Mouse (Mus musculus) kidney, adult 11 months (tissue): ENCODE measurements at regions not wholly inside any gene's neighbourhood (a gene's known extent, or its start where the extent isn't known, plus 50 kb on each side); places are given as distances from the start of the nearest gene placed in this dataset.

Source experiments
- DNase-seq: peaks from one replicate; pipeline ENCODE4 v3.0.0; 2022

GRCm38 (mm10) chr1:71898198-71898597, 245.2 kb upstream of the Fn1 start:
- DNase-seq: no peak

DNA sequence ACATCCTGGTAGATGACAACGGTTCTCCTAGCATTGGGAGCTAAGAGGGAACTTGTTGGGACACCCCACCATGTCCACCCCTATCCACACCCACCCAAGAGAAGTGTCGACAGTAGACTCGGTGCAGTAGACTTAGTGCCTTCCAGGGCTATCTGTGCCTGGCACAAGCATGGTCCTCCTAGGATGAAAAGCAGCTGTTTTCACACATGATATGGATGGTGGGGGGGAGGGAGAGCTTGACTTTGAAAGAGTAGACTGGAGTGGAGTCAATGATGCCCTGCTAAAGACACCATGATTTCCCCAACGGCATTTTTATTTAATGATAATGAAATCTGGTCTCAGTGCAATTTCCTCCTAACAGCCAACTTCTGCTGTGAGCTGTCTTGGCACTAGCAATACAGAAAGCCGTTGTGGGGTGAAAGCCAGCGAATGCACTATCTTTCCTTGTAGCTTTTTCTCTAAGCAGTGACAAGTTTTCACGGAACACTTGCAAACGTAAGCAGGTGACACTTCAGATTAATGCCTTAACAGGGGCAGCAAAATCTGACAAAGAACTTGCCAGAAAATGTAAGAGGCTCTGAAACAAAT, 244.6 kb upstream of the Fn1 start:
- DNase-seq: no peak

DNA sequence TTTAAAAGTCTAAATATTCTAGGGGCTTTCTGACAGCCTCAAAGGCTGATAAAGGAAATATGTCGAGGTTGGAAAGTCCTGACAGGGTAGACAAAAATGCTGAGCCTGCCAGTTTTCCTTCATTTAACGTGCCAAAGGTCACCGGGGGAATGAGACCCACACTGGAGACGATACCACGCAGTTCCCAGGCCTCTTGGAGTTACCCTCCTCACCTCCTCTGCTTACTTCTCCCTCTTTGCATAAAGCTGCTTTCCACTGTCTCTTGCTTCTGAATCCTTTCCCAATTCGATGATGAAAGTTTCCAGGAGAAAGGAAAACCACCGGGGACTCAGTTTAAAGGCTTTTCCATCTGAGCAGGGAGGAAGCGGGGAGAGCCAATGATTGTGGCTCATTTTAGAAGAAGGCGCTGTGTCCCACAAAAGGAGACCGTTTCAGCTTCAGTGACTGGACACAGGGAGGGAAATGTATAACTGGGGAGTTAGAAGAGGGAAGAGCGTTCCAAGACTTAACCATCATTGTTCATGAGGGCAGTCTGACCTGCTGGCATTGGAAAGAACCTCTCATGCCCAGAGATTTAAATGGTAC, 243.2 kb upstream of the Fn1 start:
- DNase-seq: peak; percentile 44

DNA sequence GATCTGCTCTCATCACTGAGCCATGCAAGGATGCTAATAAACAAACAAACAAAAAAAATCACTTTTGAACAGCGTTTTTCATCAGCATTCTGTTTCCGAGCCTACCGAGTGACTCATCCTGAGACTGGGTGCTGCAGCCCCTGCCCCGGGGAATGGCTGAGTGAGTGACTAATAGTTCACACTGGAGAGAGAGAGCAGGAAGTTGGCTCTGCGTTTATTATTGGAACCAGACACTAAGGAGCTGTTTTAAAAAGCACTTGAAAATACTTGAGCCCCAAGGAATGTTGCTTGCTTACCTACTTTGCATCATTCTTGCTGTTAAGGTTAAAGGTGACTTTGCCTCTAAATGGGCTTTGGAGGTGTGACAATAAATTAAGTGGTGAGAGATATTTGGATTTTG, 240.6 kb upstream of the Fn1 start:
- DNase-seq: no peak

DNA sequence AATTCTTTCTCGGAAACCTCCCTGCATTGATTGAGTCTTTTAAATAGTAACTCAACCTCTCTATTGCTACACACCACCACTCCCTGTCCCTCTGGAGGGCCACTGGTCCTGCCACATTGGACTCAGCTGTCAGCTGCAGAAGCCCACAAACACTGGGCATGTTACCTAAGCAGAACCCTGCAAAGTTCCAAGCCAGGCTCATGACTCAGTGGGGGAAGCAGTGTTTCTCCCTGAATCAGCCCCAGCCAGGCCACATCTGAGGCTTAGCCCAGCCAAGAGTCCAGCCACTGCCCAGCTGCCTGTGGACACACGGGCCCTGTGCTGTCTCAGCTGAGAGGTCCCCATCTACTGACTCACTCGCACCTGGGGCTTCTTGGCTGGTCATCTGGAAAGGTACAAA, 234.8 kb upstream of the Fn1 start:
- DNase-seq: peak; percentile 13

DNA sequence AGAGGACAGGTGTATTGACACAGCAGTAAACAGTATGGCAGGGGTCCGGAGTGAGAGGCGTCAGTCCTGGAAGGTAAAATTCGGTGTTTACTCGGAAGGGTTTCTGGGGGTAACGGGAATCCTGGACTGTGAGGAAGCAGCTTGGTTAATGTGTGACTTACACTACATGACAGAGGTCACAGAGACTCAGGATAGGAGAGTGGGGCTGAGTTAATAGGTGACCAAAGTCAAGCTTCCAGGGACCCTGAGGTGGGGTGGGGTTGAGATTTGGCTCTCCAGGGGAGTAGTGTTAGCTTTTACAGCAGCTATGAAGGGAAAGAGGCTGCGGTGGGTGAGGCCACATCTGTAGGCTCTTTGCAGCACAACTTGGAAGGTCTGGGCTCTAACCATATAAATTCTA, 233.9 kb upstream of the Fn1 start:
- DNase-seq: peak; percentile 65

GRCm38 (mm10) chr1:71886233-71886632, 233.2 kb upstream of the Fn1 start:
- no peak for DNase-seq

GRCm38 (mm10) chr1:71881851-71882250, 228.9 kb upstream of the Fn1 start:
- no peak for DNase-seq

DNA sequence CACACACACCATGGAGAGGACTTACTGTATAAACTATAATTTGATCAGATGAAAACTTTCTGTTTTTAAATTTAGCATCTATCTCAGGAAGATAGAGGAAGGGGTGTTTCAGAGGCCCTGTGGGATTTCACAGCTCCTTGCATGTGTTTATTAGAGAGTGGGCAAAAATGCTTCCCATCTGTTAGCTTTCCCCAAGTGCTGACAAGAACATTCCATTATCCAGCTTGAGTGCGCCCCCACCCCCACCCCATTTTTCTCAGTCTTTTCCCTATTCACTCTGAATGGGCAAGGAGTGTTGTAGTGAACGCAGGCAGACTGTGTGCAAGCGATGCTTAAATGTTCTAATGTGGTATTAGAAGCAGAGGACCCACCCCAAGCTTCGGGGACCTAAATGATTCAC, 228.2 kb upstream of the Fn1 start:
- no peak for DNase-seq

GRCm38 (mm10) chr1:71880480-71880879, 227.5 kb upstream of the Fn1 start:
- no peak for DNase-seq

GRCm38 (mm10) chr1:71876712-71877401, 223.9 kb upstream of the Fn1 start:
- DNase-seq: no peak

- DNase-seq: no peak
Measured at GRCm38 (mm10) chr1:71874037-71874436, 221.0 kb upstream of the Fn1 start.

DNA sequence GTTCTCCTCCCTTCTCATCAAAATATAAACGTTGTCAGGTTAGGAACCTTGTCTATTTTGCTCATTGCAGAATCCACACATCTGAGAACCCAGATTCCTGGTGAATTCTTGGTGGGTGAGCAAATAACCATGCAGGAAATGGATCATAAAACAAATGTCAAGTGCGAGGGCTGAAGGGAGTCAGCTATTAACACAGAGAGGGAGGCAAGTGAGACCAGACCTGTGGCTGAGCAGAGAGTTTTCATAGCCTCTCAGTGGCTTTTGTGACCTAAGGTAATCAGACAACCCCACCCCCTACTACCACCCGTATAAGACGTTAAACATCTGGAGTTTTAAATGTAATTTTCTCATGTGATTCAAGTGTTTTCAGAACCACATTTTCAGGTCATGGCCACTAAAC, 212.7 kb upstream of the Fn1 start:
- no peak for DNase-seq

- DNase-seq: no peak
Measured at GRCm38 (mm10) chr1:71864749-71865148, 211.7 kb upstream of the Fn1 start.

DNA sequence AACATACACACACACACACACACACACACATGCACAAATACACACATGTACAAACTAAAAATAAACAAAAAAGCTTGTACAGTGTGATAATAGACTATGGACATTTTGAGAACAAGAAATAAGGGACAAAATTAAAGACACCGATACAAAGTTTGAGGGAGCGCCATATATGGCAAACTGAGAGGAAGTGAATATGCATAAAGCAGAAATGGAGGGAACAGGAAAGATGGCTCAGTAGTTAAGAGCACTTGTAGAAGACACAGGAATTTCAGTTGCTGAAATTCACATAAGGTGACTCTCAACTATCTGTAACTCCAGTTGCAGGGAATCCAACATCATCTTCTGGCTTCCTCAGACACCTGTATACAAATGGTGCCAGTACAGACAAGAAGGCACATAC, 200.2 kb upstream of the Fn1 start:
- DNase-seq: no peak

GRCm38 (mm10) chr1:71851268-71851667, 198.3 kb upstream of the Fn1 start:
- DNase-seq: no peak

DNA sequence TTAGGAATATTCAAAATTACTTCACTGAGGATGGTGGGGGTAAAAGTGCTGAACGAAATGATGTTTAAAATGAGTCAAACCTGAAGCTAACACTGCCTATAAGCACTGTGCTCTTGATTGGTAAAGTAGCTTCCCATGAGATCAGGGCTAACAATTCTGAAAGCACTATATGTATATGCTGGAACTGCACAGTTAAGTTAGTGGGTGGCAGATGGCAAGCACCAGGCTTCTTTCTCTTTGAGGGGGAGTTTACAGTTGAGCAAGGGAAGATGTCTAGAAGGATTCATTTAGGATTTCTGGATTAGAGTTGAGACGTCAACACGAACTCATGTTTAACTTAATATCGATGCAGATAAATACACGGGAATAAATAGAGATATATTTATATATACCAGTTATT, 195.7 kb upstream of the Fn1 start:
- DNase-seq: no peak

DNA sequence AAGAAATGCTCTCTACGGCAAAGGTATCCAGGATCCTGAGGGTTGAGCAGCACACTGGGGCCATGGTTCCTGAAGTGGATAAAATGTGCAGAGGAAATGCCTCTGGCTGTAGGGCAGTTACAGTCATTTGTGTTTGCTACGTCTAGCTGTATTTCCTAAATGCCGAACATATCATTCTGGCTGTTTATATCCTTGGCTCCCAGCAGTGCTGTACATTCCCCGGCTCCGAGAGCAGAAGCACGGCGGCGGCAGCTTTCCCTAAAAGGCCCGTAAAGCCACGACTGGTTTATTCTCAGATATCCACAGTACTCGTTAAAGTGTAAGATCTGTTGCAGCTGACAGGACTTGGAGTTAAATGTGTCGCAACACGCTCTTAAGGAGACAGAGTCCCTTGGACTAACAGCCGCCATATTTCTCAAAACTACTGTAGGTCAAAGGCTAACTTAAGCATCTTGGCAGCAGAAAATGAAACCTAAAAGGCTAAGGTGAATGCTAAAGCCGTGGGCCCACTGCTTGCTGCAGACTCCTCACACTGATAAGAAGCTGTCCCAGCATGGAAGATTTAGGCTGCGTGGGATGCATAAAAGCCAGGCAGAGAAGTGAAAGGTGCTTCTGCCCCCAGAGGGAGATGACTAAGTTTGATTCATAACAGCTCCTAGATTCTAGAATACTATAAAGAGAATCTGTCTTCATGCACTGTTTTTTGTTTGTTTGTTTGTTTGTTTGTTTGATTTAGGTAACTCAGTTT, 192.1 kb upstream of the Fn1 start:
- DNase-seq: no peak

GRCm38 (mm10) chr1:71837764-71838163, 184.8 kb upstream of the Fn1 start:
- no peak for DNase-seq

DNA sequence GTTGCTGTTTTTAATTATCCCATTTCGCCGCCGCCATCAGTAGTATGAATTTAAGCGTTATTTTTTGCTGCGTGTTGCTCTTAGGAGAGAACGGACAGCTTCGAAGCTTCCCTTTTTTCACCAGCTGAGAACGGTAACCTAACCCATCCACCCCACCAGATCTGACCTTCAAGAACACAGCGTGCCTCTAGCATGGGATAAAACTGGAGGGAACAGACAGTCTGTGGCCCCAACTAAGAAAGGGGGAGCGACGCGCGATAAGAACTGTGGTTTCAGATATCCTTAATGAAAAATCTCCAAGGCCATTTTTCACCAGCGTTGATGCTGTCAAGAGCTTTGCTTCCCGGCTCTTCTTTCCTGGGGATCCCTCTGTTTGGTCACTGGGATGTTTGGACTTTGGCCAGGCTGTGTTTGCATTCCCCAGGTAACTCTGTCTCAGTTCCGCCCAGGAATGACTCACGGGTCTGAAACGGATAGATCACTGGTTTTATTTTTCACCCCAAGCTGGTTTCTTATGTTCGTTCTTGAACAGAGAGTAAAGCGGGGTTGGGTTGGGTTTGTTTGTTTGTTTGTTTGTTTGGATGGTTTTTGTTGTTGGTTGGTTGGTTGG, 184.1 kb upstream of the Fn1 start:
- no peak for DNase-seq

- no peak for DNase-seq
Measured at GRCm38 (mm10) chr1:71830379-71830778, 177.4 kb upstream of the Fn1 start.

- DNase-seq: no peak
Measured at GRCm38 (mm10) chr1:71824410-71824809, 171.4 kb upstream of the Fn1 start.

DNA sequence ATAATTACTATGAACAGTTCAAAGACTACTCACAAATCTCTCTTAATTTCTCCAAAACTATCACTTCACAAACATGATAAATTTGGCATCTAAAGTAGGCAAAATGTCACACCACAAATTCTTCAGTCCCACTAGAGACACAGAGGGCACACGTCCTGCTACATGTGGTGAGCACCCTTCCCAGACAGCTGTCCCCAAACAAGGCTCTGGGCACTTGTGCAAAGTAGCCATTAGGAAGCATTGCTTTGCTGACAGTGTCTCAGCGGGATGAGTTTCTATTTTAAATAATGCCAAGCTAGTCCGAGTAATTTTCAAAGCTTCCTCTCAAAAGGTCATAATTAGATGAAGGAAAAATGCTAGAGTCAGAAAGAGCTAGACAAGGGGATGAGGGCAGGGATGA, 169.1 kb upstream of the Fn1 start:
- DNase-seq: no peak

DNA sequence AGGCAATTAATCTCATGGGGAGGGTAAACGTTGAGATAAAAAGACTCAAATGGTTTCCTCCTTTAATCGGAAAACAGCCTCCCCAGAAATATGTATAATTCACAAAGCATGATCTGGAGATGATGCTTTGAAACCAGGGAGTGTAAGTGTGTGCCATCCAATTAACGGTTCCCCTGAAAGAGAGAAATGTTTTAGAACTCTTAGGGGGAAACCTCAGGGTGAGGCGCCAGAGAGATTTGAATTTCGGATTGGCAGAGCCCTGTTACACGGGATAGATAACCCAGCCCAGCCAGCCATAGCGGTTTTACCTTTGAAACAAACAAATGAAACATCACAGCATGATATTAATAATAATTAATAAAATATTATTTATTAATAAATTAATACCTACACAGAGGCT, 168.1 kb upstream of the Fn1 start:
- no peak for DNase-seq
